Mouse (Mus musculus) cortical plate, adult 2 months (tissue): ENCODE results near the gene Rragc. TPM values are rescaled to one million over a fixed set of nuclear protein-coding genes. Genes with fewer than 3 reads are reported as not detected.
A peak's percentile ranks its signal among the peaks of the same experiment; 100 is the strongest.

Experiments used
- H3K27ac ChIP-seq: fragments of 200-500 bp; 2 replicates; pipeline ENCODE4 v1.5.1; 2012; ENCODE audit warnings: low read length, control low read depth, inconsistent platforms; ENCODE audit not compliant: insufficient read depth
- H3K4me1 ChIP-seq: fragments of 200-500 bp; 2 replicates; pipeline ENCODE4 v1.6.1; 2011; ENCODE audit warnings: low read length; ENCODE audit not compliant: control insufficient read depth, insufficient read depth
- H3K4me3 ChIP-seq: fragments of 200-500 bp; 2 replicates; pipeline ENCODE4 v1.5.1; 2011; ENCODE audit warnings: mild to moderate bottlenecking, low read length, control low read depth; ENCODE audit not compliant: insufficient read depth
- CTCF ChIP-seq: fragments of 200-500 bp; IDR thresholded peaks from 2 replicates; pipeline ENCODE4 v1.5.1; 2011; ENCODE audit warnings: mild to moderate bottlenecking, control low read depth, low read length; ENCODE audit not compliant: insufficient read depth; ENCODE audit errors: extremely low read depth
- POLR2A ChIP-seq: fragments of 200-500 bp; IDR thresholded peaks from 2 replicates; pipeline ENCODE4 v1.6.1; 2011; ENCODE audit warnings: mild to moderate bottlenecking, low read length, control low read depth; ENCODE audit not compliant: insufficient read depth; ENCODE audit errors: extremely low read depth
- polyA plus RNA-seq: library from polyadenylated mRNA; depleted of rRNA; stranded (reverse); fragments of >200 nt; gene quantifications from 2 replicates; pipeline ENCODE4 v1.2.3, GENCODE M21; 2012; rRNA removed

The Rragc gene
- polyA plus RNA-seq = 72.9 and 73.0 TPM in 2 replicates

DNA sequence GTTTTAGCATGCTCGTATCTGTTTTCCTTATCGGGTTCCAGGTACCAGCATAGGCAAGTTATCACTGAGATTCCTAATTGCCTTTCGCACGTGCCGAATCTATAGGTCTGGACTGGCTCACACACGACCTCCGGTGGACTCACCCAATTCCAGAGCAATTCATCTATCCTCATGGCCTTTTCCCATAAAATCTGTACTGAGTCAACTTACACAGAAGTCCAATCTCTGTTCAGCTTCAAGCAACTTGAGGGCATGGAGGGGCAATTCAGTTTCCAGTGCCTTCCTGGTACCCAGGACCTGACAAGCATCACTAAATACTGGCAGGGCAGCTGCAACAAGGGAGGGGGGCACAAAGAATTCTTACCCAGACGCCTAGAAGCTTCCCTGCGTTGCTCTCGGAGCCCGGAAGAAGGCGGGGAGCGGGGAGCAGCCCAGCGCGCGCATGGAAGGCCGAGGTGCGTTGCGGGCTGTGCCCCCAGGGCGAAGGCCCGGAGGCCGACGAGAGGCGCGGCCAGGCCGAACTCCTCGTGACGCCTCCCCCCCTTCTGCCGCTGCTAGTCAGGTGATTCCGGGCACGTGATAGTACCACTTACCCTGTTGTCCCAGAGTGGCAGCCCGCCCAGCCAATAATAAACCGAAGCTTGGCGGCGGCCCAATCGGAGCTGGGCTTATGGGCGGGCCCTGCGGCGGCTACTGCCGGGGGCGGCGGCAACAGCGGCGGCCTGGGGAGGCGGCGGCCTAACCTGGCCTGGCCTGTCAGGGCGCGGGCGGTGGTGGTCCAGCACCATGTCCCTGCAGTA is at the start of gene Rragc:
Gene Rragc (plus strand): TSS at position 699 of the 800 bp plus-strand sequence.
- peak; percentile 60; the same call in 1 of the 2 replicates for TF ChIP-seq POLR2A
- TF ChIP-seq CTCF = no peak
- Histone ChIP-seq H3K4me3 (peak within 1 kb of the TSS; percentile 76), H3K27ac (peak within 1 kb of the TSS; percentile 95), H3K4me1 (peaks cover 3% of the 10 kb centered on the region; the same call in 1 of the 2 replicates)

DNA sequence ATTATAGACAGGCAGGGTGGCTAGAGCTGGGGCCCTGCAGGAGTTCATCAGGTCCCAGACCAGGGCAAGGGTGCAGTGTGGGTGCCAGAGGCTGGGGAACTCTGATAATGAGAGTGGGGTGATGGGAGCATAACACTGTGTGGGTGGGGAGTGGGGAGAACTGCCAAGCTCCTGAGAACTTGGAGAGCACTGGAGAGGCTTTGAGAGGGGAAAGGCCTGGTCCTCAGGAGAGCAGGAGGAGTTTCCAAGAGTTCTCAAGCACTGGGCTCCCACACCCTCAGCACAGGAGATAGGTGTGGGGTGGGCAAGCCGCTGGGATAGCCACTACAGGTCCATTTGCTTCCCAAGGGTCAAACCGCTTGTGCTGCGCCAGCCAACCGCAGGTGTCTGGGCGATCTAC is 23.5 kb upstream of the Rragc start:
- no peak overlapping the region for H3K4me3 ChIP-seq
- no peaks in the 10 kb centered on the region for H3K4me1 ChIP-seq
- H3K27ac ChIP-seq = no peak overlapping the region
- TF ChIP-seq POLR2A (no peak), CTCF (no peak)

DNA sequence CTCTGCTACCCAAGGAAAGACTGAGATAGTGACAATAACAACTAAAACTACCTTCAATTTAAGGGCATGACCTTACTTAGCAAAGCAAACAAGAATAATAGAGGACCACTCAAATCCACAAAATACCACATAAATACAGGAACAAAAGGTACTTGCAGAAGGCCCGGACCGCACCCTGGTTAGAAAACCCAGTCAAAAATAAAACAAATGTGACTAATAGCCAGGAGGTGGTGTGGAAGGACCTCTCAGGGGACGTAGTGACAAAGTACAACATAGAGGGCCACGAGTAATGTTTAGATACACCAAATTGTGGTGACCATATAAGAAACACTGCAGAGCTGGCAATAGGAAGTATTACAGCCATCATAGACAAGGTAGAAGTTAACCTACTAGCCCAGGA is 23.0 kb upstream of the Rragc start:
- no peaks in the 10 kb centered on the region for H3K4me1 ChIP-seq
- no peak overlapping the region for H3K4me3 ChIP-seq
- H3K27ac ChIP-seq = no peak overlapping the region
- no peak for TF ChIP-seq POLR2A

DNA sequence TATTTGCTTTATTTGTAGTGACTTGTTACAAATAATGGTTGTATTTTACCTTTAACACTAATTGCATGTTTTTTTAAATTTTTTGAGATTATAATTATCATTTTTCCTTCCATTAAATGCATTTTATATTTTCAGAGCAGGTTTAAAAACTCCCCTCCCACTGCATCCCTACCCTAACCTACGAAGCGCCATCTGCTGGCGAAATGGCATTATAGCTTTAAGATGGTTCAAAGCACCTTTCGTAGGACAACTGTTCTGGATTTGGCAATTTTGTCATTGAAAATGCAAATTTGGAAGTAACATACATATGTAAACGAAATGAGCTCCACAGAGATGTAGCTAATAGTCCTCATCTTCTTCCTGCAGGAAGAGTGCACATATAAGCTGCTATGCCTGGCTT is 18.6 kb upstream of the Rragc start:
- TF ChIP-seq CTCF (peak; percentile 78), POLR2A (no peak)
- Histone ChIP-seq H3K4me1 (no peaks in the 10 kb centered on the region), H3K27ac (no peak overlapping the region), H3K4me3 (no peak overlapping the region)

DNA sequence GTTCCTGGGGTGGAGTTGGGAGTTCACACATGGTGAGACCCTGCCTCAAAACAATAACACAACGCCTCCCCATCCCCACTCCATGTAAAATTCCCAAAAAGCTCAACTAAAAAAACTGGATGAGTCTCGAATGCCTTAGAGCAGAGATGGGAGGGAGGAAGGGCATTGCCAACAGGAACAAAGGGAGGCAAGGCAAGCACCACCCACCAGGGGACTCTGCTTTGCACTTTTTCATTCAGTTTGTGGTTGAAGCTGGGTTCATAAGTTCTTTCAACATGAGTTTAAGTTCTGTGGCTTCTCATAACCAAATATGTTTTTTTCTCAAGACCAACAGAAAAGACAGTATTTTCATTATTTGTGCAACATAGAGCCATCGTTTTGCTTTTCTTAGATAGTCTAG is 13.8 kb upstream of the Rragc start:
- Histone ChIP-seq H3K27ac (no peak overlapping the region), H3K4me3 (no peak overlapping the region), H3K4me1 (no peaks in the 10 kb centered on the region)
- no peak for TF ChIP-seq CTCF
- no peak for TF ChIP-seq POLR2A

DNA sequence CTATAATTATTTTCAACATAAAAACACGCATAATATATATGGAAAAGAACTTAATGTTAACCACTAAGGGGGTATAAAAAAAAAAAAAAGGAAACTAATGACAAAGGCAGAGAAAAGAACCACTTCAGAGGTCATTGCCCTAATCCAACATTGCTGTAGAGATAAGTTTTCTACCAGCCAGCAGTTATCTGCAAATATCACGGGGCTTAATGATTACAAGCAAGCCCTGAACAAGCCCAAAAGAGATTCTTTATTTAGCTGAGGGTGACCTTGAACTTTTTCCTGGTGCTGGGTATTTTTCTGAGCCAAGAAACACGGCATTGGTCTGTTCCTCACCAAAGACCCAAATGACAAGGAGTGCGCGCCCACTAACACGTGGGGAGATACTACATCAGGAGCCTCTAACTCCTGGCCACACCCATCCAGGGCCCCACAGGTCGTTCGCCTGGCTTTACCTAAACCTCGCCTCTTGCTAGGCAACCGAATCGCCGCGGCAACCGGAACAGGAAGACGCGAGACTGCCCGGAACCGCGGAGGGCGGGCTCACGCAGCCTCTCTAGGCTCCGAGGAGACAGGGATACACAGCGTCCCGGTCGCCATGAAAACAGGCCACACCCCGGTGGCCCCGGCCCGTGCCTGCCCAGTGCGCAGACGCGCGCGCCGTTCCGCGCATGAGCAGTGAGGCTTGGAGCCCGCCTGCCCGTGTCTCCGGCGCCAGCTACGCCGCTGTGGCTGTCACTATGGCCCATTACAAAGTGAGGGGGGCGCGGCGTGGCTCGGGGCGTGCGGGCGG is 12.7 kb upstream of the Rragc start, which contains the start of gene Mycbp:
Gene Mycbp (plus strand): TSS at position 500 of the 793 bp plus-strand sequence.
- Histone ChIP-seq H3K4me3 (peak within 1 kb of the TSS; percentile 49), H3K4me1 (no peaks in the 10 kb centered on the region), H3K27ac (no peak within 1 kb of the TSS)
- TF ChIP-seq CTCF (no peak), POLR2A (peak; percentile 56; the same call in 1 of the 2 replicates)

DNA sequence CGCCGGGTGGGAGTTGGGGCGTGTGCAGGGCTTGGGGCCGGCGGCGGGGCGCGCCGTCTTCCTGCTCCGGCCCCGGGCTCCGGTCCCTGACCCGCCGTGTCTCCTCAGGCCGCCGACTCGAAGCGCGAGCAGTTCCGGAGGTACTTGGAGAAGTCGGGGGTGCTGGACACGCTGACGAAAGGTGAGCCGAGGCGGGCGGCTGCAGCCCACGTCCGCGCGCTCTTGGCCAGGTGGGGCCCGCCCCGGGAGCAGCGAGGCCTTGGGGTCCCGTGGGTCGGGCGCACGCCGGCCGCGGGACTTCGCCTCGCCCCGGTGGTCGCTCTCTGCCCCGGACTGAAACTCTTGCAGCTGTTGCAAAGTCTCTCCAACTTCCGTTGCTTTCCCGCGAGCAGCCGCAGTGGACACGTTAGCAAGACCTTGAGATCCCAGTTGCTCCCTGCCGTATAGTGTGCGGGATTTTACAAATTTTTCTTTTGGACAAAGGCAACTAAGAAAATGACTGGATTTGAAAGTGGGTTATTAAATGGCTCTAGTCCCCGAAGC is 12.0 kb upstream of the Rragc start:
- Histone ChIP-seq H3K27ac (no peak overlapping the region), H3K4me3 (peak overlapping the region; percentile 49), H3K4me1 (no peaks in the 10 kb centered on the region)
- TF ChIP-seq POLR2A (no peak), CTCF (no peak)

DNA sequence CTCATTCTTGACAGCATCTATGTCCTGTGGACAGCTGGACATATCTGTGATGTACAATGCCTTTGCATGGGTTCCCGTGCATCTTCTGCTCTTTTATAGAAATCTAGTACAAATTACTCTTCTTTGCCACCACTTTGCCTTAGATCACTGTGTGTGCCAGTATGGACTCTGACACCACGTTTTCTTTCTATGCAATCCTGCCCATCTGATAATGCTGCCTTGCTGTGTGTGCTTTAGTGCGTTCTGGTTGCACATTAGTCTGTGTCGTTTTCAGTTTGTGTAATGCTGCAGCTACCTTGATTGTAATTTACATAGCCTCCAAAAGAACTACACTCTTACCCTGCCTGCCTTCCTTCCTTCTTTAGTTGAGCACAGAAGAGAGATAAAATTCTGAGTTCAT is 5.7 kb upstream of the Rragc start:
- TF ChIP-seq CTCF = no peak
- no peak for TF ChIP-seq POLR2A
- Histone ChIP-seq H3K4me1 (no peaks in the 10 kb centered on the region; the same call in 1 of the 2 replicates), H3K27ac (no peak overlapping the region), H3K4me3 (no peak overlapping the region)

DNA sequence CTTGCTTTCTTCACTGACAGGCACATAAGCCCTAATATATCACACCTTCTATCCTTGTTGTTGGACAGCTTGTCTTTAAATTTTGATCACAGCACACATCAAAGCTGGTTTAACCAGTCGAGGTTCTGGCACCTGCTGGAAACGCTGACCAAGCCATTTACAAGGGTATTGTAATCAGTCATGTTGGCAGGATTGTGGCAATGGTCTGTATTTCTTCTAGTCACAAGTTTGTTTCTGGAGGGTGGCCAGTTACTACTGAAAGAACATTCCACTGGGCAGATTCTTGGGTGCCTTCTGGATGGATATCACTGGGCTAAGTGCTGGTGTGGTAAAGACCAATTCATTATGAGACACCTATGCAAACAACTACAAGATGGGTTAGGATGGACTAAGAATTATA is 4.8 kb upstream of the Rragc start:
- TF ChIP-seq POLR2A (no peak), CTCF (no peak)
- Histone ChIP-seq H3K4me1 (no peaks in the 10 kb centered on the region; the same call in 1 of the 2 replicates), H3K27ac (no peak overlapping the region), H3K4me3 (no peak overlapping the region)
